Mouse (Mus musculus) left cerebral cortex, postnatal 25 days (tissue): ENCODE data around the gene Saysd1. TPM values are rescaled to one million over a fixed set of nuclear protein-coding genes. Genes with fewer than 3 reads are reported as not detected.
A peak's percentile ranks its signal among the peaks of the same experiment; 100 is the strongest.

Experiments
- DNase-seq, 2 experiments: peaks; one replicate each; pipeline ENCODE4 v3.0.0; 2022; ENCODE audit warnings: low spot score in 2 of 2, mixed read lengths in 1 of 2
- intact Hi-C: fragments of 180-260 bp; cut with DNase I; formaldehyde crosslinking; loops from one replicate; pipeline ENCODE4 v1.15.1; 2025
- total RNA-seq, 2 experiments: library from RNA; stranded (reverse); gene quantifications; 2 replicates each; pipeline ENCODE4 v1.2.3; 2021

Saysd1 gene
- total RNA-seq, 2 experiments from 2014 or later, result 4.3 to 4.7 TPM

DNA sequence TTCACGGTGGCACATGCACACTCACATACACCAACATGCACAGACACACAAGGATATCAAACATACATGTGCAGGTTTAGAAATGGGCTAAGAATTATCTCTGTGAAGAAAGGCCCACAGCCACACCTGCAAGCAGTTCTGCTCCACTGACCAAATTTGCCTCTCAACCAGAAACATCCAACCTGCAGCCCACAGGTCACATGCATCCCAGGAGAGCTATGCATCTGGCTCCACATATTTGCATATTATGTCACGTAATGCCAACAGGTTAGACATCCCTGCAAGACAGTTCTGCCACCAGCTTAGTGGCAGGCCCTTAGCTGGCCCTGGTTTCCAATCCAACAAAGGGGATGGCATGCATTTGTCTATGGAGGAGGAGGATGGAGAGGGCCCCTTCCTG is 29.7 kb upstream of the Saysd1 start:
- intact Hi-C loops, result no loop called here
- DNase-seq, result no peak

DNA sequence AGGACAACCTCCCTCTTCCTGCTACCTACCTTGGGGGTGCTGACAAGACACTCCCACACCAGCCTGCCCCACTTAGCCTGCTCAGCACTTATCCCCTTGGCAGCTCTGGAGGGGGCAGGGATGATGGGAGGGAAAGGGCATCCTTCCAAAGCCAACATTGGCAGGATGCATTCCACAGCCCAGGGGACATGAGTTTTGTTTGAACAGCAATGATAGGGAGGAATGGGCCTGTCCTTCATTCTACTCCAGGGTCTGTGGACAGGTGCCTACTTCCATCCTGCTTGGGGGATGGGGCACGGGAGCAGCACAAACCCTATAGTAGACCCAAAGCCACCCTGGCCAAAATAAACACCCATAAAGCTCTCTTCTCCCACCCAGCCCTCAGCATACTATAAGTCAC is 27.1 kb upstream of the Saysd1 start:
- no peak for DNase-seq
- intact Hi-C loops, result no loop called here

DNA sequence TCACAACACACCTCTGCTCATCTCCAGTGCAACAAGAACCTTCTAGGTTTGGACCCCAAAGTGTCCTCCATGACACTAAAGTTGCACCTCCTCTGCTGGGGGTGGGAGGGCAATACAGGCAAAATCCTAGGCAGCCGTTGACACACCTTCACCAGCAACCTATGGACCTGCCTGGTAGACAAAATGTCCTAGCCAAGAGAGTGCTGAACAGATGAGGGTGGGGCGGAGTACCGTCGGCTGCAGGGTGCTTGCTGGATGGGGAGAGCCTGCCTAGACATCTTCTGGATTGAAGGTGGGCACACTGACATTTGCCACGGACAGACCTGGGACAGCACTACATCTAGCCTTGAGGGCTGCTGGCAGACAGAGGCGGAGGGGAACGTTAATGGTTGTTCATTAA is 26.1 kb upstream of the Saysd1 start:
- no peak for DNase-seq

DNA sequence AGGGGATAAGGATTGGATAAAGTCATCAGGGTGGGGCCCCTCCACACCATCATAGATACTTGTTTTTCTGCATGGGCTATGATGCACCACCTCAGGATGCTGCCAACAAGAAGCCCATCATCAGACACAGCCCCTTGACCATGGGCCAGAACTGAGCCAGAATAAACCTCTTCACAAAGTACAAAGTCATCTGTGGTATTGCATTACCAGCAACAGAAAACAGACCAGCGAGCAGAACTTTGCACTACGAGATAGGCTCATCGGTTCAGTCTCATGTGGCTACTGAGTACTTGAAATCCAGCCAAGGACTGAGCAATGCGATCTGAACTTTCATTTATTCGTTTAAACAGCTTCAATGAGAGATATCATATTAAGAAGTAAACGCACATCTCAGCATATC is 24.4 kb upstream of the Saysd1 start:
- intact Hi-C loops, result no loop called here
- DNase-seq, result no peak

More for the DNA sequence above, 26.1 kb upstream of the Saysd1 start:
- intact Hi-C loops, result no loop called here

DNA sequence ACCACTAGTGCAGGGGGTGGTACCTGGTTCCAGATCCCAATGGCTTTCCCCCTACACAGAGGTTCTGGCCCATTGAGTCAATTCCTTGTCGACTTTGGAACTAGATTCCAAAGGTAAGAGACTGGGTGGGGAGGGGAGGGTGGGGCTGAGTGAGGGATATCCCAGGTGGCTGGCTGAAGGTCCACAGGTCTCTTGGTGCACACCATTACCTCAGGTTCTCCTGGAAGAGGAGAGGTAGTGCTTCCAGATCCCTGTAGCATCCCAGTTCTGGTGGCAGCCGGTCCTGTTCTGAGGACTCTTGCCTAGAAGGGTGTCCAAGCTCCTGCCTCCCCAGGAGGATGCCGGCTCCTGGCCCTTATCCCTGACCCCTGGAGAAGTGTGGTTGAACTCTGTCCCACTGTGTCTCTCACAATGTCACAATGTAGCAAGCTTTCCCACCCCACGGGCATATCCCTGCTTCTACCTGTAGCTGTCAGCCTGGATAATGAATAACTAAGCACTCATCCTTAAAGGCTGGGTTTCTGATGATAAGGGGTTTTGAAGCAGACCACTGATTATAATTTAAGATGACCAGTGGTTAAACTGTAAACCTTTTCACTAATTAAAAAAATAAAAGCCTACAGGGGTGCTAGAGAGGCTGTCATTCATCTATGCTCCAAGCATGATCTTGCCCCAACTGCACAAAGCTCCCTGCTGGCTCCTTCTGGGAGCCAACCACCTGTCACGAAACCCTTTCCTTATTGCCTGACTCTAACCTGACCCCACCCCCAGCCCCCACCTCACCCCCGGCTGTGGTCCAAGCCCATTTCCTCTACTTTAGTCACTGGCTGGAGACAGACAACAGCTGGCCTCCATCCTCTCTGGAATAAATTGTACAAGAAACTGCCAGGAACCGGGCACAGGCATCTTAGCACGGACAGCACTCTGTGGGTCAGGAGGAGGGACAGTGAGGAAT is 20.7 kb upstream of the Saysd1 start:
- no peak for DNase-seq
- intact Hi-C loops, result no loop called here

DNA sequence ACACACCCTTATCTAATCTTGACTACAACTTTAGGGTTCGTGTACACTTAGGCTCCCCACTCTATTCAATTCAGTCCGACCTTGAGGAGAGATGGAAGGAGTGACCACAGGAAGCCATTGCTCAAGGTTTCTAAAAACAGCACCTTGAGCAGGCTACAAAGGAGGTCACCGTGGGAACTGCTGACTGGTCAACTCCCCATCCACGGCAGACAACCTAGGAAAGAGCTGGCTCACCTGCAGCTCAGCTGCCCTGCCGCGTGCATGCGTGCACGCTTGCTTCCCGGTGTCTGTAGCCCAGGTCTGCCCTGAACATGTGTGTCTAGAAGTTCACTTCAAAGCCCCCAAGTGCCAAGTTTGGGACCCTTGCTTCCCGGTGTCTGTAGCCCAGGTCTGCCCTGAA is 19.3 kb upstream of the Saysd1 start:
- intact Hi-C loops, result no loop called here
- DNase-seq, result no peak

DNA sequence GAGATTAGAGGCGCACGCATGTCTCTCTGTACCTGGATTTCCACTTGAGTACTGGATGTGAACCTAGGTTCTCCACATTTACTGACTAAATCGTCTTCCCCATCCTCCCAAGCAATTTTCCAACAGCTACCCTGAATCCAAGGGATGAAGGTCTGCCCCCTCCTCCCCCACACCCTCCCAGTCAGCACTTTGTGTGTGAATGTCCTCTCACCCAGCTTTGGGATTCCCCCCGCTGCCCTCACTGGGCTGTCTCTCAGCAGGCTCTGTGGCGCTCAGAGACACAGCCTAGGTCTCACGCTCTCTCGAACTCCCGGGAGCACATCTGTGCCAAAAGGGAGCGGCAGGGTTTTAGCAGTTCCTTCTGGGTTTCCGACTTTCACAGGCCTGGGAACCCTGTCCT is 17.4 kb upstream of the Saysd1 start:
- no peak for DNase-seq

DNA sequence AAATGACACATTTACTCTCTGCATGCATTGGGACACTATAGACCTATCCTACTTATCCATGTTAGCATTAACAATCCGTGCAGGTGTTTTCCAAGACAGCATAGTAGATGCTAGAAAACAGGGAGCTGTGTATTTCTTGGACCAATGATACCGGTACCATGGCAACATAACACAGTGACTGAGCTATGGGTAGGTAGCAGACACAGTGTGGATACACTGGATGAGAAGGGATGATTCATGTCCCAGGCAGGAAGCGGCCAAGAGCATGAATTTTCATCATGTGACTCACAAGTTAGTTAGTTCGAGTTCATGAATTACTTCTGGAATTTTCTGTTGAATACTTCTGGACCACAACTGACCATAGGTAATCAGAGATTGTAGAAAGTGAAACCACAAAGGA is 16.6 kb upstream of the Saysd1 start:
- DNase-seq, result peak; percentile 3 to 38
- intact Hi-C loops, result no loop called here

More for the DNA sequence above, 17.4 kb upstream of the Saysd1 start:
- intact Hi-C loops, result no loop called here

DNA sequence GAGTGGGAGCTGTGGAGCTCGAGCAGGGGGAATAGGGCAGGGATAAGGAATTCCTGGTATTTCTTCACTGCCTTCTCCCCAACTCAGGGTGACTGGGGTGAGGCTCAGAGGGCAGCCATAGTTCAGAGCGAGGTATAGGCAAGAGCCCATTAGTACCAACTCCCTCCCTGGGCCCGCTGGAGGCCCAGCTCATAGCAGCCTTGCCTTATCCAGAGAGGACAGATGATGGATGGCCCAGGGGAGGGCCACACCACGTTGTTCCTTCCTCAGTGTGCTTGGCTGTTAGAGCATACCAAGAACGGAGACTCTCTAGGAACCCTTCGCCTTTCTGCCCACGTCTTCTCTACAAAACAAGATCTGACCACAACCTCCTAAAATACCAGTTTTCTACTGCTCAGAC is 15.9 kb upstream of the Saysd1 start:
- no peak for DNase-seq
- intact Hi-C loops, result no loop called here

DNA sequence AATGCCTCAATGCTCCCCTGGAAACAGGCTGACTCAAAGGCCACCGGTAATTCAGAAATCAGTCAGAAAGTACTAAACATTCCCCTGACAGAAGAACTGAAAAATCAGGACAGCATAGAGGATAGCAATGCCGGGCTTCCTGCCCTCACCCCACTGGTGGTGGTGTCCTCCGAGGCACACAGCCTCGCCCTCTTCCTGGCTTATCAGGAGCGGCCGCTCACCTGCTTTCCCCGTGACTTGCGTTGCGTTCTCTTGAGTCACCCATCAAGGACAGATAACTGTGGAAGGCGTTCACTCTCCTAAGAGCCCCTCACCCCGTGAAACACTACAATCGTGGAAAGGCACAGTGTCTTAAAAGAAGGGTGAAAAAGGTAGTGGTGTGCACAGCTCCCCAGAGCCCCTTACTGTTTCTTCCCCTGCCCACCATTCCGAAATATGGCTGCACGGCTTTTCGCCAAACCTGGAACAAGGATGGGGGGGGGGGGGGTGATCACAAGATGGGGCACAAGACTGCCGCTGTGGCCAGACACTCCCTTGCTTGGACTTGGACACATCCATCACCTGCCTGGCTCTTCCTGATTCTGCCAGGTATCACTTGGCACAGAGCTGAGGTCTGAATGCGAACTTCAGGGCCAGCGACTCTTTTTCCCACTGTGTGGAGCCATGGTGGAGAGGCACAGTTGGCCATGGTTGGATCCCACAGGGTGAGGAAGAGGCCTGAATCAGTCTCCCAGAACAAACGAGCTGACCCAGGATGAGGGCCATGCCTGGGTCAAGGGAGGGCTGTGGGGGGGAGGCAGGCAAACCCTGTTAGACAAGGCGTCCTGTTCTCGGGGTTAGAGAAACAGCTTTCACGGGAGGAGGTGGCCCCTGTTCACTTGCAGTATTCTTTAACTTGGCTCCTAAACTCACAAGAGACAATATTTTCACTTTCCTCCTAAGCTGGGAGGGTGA is 11.1 kb upstream of the Saysd1 start:
- intact Hi-C loops, result no loop called here
- no peak for DNase-seq

DNA sequence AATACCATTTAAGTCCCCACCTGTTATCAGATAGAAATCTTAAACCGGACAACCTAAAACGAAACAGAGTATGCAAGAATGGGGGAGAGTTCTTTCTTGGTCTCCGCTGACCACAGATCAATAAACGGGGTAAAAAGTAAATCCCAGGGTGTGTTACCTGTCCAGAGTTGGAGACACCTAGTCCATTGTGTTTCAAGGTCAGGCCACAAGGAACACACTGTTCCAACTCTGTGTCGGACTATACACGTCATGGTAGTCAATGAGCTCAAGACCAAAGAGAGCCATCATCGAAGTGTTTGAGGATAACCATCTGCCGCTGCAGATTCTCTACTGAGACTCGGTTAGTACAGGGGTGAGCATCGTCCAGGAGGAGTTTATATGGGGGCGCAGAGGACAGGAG is 10.2 kb upstream of the Saysd1 start:
- no peak for DNase-seq
- intact Hi-C loops, result no loop called here

DNA sequence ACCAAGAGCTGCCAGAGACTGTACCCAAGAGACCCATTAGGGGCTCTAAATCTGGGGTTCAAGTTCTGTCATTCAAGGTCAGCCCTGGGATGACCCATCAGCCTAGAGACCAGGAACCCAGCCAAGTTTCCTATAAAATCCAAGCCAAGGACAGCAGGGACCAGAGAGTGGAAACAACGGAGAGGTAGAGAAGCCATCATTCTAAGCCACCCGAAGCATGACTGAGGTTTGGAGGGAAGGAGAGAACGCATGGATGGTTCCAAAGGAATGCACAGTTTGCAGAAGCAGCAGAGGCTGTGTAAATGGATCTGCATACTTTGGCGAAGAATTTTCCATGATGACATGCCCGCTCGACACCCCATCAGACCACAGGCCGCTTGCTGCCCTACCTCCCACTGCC is 9.5 kb upstream of the Saysd1 start:
- intact Hi-C loops, result no loop called here
- no peak for DNase-seq

DNA sequence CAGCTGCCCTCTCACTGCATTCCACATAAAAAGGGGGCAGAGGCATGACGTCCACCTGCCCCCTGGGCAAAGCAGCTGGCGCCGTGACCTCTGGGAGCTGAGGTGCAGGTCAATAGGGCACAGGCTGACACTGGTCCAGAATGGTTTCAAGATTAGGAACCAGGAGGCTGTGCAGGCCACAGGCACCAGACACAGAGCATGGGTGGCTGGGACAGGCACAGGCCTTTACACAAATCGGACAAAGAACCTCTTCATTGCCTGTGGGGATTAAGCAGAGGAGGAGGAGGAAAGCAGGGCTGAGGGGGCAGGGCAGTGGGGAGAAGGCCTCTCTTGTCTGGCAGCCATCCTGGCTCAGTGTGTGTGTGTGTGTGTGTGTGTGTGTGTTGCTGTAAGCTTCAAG is 5.8 kb upstream of the Saysd1 start:
- intact Hi-C loops, result no loop called here
- peak; percentile 7 to 34 for DNase-seq

DNA sequence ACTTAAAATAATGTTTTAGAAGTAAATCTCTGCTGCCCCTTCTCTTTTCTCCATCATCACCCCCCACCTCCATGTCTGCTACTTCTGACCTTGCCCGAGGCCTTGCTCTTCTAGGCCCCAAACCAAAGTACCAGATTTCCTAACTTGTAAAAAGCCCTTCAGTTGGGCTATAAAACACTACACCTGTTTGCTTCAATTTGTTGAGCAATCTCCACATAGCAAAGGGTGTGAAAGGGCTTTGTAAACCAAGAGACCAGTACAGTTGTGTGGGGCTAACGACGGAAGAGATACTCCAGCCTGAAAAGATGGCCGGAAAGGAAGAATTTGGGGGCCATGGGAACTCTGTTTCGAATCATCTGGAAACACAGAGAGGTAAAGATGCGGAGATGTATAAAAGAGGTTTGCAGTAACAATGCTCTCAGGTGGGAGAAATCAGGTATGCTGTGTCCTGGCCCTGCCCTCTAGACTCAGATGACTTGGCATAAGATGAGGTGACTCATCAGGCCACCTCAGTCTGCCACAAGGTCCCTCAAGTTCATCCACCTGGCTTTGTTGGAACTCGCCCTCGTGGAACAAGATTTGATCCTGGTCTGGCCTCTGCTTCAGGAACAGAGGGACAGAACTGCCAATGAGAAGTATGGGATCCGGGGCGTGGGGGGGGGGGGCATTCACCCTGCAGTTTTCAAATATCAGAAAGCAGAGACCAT is 3.2 kb downstream of the Saysd1 start:
- DNase-seq, result no peak
- intact Hi-C loops, result no loop called here

DNA sequence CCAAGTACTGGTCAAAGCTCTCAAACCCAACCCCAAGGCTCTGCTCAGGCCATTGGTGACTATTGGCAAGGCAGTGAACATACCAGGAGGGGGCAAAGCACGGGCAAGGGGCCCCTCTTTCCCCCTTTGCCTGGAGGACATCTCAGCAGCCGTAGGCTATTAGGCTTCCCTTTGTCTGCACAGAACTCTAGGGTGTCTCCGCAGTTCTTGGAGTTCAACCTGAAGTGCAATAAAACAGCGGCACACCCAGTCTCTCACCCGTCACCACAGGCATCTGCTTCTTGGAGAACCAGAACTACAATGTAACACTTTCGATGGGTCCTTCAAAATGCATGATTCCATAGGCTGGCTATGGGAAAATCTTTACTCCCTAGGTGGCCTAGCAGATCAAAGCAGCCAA is 10.2 kb downstream of the Saysd1 start:
- DNase-seq, result no peak
- intact Hi-C loops, result no loop called here

DNA sequence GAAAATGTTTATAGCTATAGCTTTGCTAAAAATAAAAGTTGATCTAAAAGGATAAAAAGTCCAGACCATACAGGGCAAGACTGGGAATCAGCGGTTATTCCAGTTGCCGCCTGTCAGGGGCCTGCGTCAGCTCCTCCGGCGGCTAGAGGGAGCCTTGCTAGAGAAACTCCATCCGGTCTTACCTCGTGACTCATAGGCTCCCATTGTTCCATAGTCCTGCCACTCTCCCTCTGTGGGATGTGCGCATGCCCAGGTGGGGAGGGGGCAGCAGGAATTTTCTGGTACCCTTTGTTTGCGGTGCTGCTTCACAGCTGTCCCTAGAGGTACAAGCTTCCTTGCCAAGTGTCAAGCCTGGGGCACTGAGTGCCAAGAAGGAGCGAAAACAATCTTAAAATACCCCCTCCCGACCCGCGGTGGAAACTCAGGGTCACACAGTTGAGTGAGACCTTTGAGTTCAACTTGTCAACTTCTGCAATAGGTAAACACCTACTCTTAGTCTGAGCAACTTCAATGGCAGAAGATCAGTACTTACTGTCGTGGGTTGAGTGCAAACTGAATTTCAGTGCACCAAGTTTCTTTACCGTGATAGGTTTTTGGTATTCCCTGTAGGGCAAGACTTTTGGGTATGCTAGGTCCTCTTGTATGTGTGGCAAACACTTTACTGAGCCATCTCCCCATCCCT is 10.8 kb downstream of the Saysd1 start:
- DNase-seq, result no peak
- intact Hi-C loops, result no loop called here

DNA sequence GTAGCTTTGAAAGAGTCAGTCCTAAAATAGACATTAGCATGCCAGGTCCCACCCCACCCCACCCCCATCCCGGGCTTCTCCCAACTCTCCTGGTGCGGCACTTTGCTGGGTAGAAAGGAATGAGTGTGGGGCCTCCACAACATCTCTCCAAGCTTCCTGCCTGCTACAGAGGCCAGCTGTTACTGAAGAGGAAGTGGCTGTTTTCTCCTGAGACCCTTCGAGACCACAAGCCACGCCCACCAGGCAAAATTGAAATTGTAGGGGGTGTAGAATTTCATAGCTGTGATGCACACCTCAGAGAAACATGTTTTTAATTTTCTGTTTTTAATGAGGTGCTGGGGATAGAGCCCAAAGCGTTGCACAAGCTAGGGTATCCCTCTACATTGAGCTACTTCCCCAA is 17.5 kb downstream of the Saysd1 start:
- DNase-seq, result no peak

DNA sequence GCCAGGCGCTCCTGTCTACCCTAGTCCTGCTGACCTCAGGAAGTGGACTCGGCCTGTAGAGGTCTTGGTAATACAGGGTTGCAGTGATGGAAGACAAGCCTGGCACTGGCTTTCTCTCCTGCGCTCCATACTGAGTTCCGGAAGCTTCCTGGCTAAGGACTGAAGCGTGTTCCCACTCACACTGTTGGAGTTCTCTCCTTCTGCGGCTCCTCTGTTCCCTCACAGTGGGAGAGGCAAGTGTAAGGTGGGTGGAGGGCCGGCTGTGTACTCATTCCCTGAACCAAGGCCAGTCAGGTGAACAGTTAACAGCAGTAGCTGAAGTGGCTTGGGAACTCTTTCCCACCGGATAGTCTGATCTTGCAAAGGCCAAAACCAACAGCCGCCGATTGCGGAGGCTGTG is 18.3 kb downstream of the Saysd1 start:
- intact Hi-C loops, result loop anchor here (5.0 kb wide), 1 partner anchor 72 kb away; no protein-coding TSS in a partner anchor
- peak in 1 of 2 experiments; percentile 33 for DNase-seq

More for the DNA sequence above, 17.5 kb downstream of the Saysd1 start:
- intact Hi-C loops, result loop anchor here (5.0 kb wide), 1 partner anchor 71 kb away; no protein-coding TSS in a partner anchor

DNA sequence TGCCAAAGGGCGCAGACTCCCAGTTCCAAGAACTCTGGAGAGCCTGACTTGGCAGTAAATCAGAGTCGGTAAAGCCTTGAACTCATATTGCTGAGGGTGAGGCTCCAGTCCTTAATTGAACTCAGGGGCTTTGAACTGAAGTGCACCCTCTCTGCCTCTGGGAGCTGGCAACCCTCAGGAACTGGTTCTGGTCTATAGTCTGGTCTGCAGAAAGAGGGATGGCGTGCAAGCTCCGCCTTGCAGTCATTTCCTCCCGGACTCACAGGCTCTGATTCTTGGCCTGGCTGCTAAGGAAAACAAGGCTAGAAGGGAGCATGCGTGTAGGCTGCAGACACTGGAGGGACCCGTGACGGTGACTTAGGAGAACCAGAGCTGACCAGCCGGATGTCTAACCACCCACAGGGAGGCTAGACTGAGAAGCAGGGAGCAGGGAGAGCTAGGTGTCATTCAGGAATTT is 22.2 kb downstream of the Saysd1 start:
- intact Hi-C loops, result no loop called here
- no peak for DNase-seq
